Mouse (Mus musculus) myocyte (in vitro differentiated cells): Measurements from ENCODE around the gene Cbarp.

Experiments used
- E2F4 ChIP-seq: IDR thresholded peaks from one replicate; pipeline ENCODE4 v1.6.1; 2011; ENCODE audit warnings: mild to moderate bottlenecking, control low read depth, moderate library complexity; ENCODE audit not compliant: insufficient read depth
- MAX ChIP-seq: IDR thresholded peaks from one replicate; pipeline ENCODE4 v1.6.1; 2011; ENCODE audit warnings: low read depth, mild to moderate bottlenecking, control low read depth
- POLR2A ChIP-seq: IDR thresholded peaks from one replicate; pipeline ENCODE4 v1.6.1; 2011; ENCODE audit warnings: low read depth, mild to moderate bottlenecking, control low read depth, moderate library complexity; ENCODE audit not compliant: insufficient read length

GRCm38 (mm10) chr10:80136179-80136951, 4.3 kb downstream of the Cbarp start:
- TF ChIP-seq POLR2A, result no peak
- no peak for TF ChIP-seq E2F4
- TF ChIP-seq MAX, result no peak
